Mouse (Mus musculus) lung, adult 2 months (tissue): ENCODE measurements around the gene 6430628N08Rik. TPM values are rescaled to one million over a fixed set of nuclear protein-coding genes. Genes with fewer than 3 reads are reported as not detected.
A peak's percentile ranks its signal among the peaks of the same experiment; 100 is the strongest.

ENCODE experiments used
- DNase-seq: peaks from one replicate; pipeline ENCODE4 v3.0.0; 2022
- H3K4me1 ChIP-seq: fragments of 200-500 bp; 2 replicates; pipeline ENCODE4 v1.6.1; 2011; ENCODE audit warnings: low read length; ENCODE audit not compliant: control insufficient read depth, insufficient read depth
- H3K4me3 ChIP-seq: fragments of 200-500 bp; replicated peaks from 2 replicates; pipeline ENCODE3; 2011; ENCODE audit warnings: low read depth, mild to moderate bottlenecking, control low read depth, low read length; ENCODE audit errors: extremely low read depth
- CTCF ChIP-seq: fragments of 200-500 bp; IDR thresholded peaks from 2 replicates; pipeline ENCODE4 v1.5.1; 2011; ENCODE audit warnings: mild to moderate bottlenecking, low read length, control low read depth; ENCODE audit not compliant: insufficient read depth
- POLR2A ChIP-seq: fragments of 200-500 bp; IDR thresholded peaks from 2 replicates; pipeline ENCODE4 v1.6.1; 2011; ENCODE audit warnings: low read depth, mild to moderate bottlenecking, control low read depth, low read length, borderline replicate concordance; ENCODE audit errors: extremely low read depth
- WGBS: fragments of 180-500 bp; shearing (Covaris S2); methylation state at CpG from one replicate; pipeline ENCODE4 v1.1.7; 2018; 5-methylcytosine and 5-hydroxymethylcytosine counted together
- polyA plus RNA-seq: library from polyadenylated mRNA; depleted of rRNA; stranded (reverse); fragments of >200 nt; gene quantifications from 2 replicates; pipeline ENCODE4 v1.2.3, GENCODE M21; 2012

The 6430628N08Rik gene
- polyA plus RNA-seq, 1 experiment, result not detected

DNA sequence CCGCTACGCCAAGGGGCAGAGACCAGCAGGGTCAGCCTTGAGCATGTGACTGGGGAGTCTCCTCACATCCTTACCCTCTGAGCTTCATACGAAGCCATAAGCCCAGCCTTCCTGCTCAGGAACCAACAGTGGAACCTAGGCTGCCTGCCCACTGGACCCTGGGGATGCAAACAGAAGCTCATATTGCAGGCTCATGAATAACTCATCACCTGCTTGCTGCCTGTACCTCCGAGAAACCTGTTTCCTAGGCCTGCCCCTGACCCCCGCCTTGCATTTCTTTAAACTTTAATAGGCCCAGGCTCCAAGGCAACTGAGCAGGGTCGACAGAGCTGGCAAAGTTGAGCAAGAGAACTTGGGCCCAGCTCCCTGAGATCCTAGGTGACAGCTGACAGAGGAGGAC is 6.4 kb upstream of the 6430628N08Rik start, which contains the start of gene Kncn:
Gene Kncn (plus strand): TSS at position 379 of the 400 bp plus-strand sequence.
- no peak for TF ChIP-seq CTCF
- no peak for TF ChIP-seq POLR2A
- H3K4me3 ChIP-seq, result no peak within 1 kb of the TSS
- H3K4me1 ChIP-seq, result no peaks in the 10 kb centered on the region
- 69% methylated on average over 6 of the region's 6 CpGs for WGBS
- DNase-seq, result no peak

GRCm38 (mm10) chr4:115885846-115886245 is 4.6 kb upstream of the 6430628N08Rik start:
- no peak for DNase-seq
- no peak overlapping the region for H3K4me3 ChIP-seq

DNA sequence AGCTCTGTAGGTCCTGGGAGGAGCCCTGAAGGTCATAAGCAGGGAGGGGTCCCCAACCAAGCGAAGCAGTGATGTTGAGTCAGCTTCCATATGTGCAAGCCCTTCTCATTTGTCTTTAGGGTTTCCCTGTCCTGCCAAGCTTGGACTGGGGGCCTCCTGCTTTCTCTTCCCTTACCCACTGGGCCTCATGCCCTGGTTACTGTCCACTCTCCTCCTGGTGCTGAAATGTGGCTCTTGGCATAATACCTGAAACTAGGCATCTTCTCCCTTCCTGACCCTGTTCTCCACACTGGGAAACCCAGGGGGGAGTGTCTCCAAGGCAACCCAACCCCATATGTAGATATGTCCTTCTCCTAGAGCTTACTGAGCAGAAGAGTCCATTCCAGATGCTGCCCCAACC is 3.6 kb upstream of the 6430628N08Rik start:
- no peak for DNase-seq
- WGBS, result 39% methylated on average over 1 of the region's 1 CpGs
- no peak overlapping the region for H3K4me3 ChIP-seq
- TF ChIP-seq CTCF (no peak), POLR2A (no peak)
- peaks cover 4% of the 10 kb centered on the region for H3K4me1 ChIP-seq

More at GRCm38 (mm10) chr4:115885846-115886245, 4.6 kb upstream of the 6430628N08Rik start:
- TF ChIP-seq POLR2A, result no peak
- peaks cover 4% of the 10 kb centered on the region for H3K4me1 ChIP-seq
- WGBS, result 75% methylated on average over 3 of the region's 3 CpGs

DNA sequence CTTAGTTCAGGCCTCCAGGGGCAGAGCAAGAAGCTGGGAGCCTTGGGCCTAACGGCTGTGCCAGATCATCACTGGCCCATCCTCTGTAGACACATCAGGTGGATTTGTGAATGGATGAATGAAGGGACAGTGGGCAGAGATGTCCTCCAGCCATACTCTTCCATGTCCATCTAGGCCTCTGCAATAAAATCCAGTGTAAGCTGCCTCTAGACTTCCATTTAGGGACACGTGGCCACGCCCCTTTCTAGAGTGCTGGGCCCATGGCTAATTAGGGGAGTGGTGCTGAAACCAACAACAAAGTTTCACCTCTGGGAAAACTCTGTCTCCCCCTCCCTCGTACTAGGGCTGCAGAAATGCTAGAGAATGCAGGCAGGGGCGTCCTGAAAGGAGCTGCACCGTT is 399 bp upstream of the 6430628N08Rik start:
- no peak for TF ChIP-seq CTCF
- TF ChIP-seq POLR2A, result no peak
- peak overlapping the region; percentile 24 for H3K4me3 ChIP-seq
- WGBS, result 14% methylated on average over 6 of the region's 6 CpGs
- peaks cover 4% of the 10 kb centered on the region for H3K4me1 ChIP-seq
- no peak for DNase-seq

DNA sequence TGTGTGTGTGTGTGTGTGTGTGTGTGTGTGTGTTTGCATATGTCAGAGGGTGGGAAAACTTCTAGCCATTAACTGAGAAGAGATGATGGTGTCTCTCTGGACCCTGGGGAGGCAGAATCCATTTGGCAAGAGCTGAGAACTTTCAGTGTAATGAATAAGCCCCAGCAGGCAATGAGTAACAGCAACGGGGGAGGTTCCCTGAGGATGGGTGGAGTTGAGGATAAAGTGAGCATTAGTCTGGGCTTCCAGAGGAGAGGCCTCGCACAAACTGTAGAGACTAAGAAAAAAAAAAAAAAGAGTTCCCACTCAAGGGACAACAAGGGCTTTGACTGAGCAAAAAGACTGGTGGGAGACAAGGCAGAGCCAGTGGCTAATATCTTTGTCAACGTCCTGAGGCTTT is 3.8 kb downstream of the 6430628N08Rik start:
- Histone ChIP-seq H3K4me1 (peaks cover 4% of the 10 kb centered on the region), H3K4me3 (no peak overlapping the region)
- WGBS, result 23% methylated on average over 3 of the region's 3 CpGs
- TF ChIP-seq CTCF, result no peak
- TF ChIP-seq POLR2A, result no peak
- DNase-seq, result no peak

GRCm38 (mm10) chr4:115897901-115898631 is 7.6 kb downstream of the 6430628N08Rik start:
- H3K4me1 ChIP-seq, result no peaks in the 10 kb centered on the region
- TF ChIP-seq CTCF (0 out of 2 replicates have a peak, but pooled peaks have one; percentile 7), POLR2A (no peak)
- 3% methylated on average over 56 of the region's 56 CpGs for WGBS
- peak overlapping the region; percentile 9 for H3K4me3 ChIP-seq
- DNase-seq, result no peak

- DNase-seq, result peak; percentile 76
- Histone ChIP-seq H3K4me3 (no peak overlapping the region), H3K4me1 (no peaks in the 10 kb centered on the region)
- TF ChIP-seq CTCF (peak; percentile 57), POLR2A (no peak)
- 15% methylated on average over 5 of the region's 5 CpGs for WGBS
Measured at GRCm38 (mm10) chr4:115902816-115903215, 12.4 kb downstream of the 6430628N08Rik start.

GRCm38 (mm10) chr4:115904375-115904774 is 13.9 kb downstream of the 6430628N08Rik start:
- 28% methylated on average over 12 of the region's 12 CpGs for WGBS

DNA sequence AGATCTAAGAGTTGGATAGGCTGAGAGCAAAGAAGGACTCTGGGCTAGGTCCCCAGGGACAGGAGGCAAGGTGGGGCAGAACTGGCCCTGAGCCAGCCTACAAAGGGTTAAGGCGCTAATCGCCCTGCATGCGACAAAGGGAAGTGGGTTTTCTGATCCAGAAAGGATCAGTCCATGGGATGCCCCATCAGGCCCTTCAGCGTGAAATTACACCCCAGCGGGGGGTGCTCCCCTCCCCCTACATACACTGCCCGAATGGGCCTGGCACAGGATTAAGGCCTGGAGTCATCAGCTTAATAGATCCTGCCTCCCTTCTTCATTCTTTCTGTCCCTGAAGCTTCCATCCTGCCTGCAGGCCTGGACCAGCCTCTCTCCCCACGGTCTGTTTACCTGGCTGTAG is 15.2 kb downstream of the 6430628N08Rik start:
- TF ChIP-seq CTCF (no peak), POLR2A (no peak)
- 35% methylated on average over 7 of the region's 7 CpGs for WGBS
- H3K4me3 ChIP-seq, result no peak overlapping the region
- no peak for DNase-seq
- no peaks in the 10 kb centered on the region for H3K4me1 ChIP-seq

More at GRCm38 (mm10) chr4:115904375-115904774, 13.9 kb downstream of the 6430628N08Rik start:
- Histone ChIP-seq H3K4me1 (no peaks in the 10 kb centered on the region), H3K4me3 (no peak overlapping the region)
- TF ChIP-seq POLR2A (no peak), CTCF (no peak)
- no peak for DNase-seq

DNA sequence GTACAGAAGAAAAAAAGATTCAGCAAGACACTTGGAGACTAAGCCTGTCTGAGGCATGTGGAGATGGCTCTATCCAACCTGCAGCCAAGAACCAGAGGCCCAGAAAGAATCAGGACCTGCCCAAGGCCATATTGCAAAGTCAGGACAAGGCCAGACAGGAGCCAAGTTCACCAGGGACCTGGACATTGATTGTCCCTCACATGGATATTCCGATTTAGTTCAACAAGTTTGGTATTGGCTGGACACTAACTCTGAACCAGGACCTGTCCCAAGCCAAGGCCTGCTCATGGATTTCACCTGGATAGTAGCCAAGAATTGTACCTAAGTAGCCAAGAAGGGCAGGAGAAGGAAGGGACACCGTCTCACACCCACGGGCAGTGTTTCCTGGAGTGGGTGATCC is 16.3 kb downstream of the 6430628N08Rik start:
- H3K4me3 ChIP-seq, result no peak overlapping the region
- 58% methylated on average over 3 of the region's 3 CpGs for WGBS
- no peaks in the 10 kb centered on the region for H3K4me1 ChIP-seq
- no peak for DNase-seq
- no peak for TF ChIP-seq POLR2A
- TF ChIP-seq CTCF, result no peak
